Mouse (Mus musculus) stomach, postnatal 0 days (tissue): Measurements from ENCODE around the gene Synpo2l. TPM values are rescaled to one million over a fixed set of nuclear protein-coding genes. Genes with fewer than 3 reads are reported as not detected.
"Not testable (repeated sequence)": the region's sequence is repeated elsewhere in the genome, so short reads cannot be mapped to it uniquely, and the experiment has no call there.

ENCODE experiments used
- ATAC-seq: fragments of 200-750 bp; cut with Nextera tagmentation; 2 replicates; pipeline ENCODE4 v1.8.0; 2017; ENCODE audit not compliant: low FRiP score, low TSS enrichment
- DNase-seq: peaks from one replicate; pipeline ENCODE4 v3.0.0-alpha.2; 2016; ENCODE audit warnings: low spot score
- H3K27ac ChIP-seq: fragments of 300-500 bp; sonication (generic); replicated peaks from 2 replicates; pipeline ENCODE4 v1.5.1; 2014; ENCODE audit warnings: mild to moderate bottlenecking, control low read depth
- H3K27me3 ChIP-seq: fragments of 300-500 bp; sonication (generic); 2 replicates; pipeline ENCODE4 v1.6.1; 2014; ENCODE audit warnings: low read length; ENCODE audit not compliant: control insufficient read depth, insufficient read depth
- H3K36me3 ChIP-seq: fragments of 300-500 bp; sonication (generic); 2 replicates; pipeline ENCODE4 v1.6.1; 2014; ENCODE audit warnings: low read length, mixed read lengths; ENCODE audit not compliant: control insufficient read depth, insufficient read depth
- H3K4me1 ChIP-seq: fragments of 300-500 bp; sonication (generic); replicated peaks from 2 replicates; pipeline ENCODE4 v1.6.1; 2014; ENCODE audit warnings: antibody characterized with exemption; ENCODE audit not compliant: control insufficient read depth, insufficient read depth
- H3K4me2 ChIP-seq: fragments of 300-500 bp; sonication (generic); replicated peaks from 2 replicates; pipeline ENCODE4 v1.6.1; 2014; ENCODE audit warnings: low read depth, mild to moderate bottlenecking, control low read depth, moderate library complexity
- H3K4me3 ChIP-seq: fragments of 300-500 bp; sonication (generic); 2 replicates; pipeline ENCODE4 v1.5.1; 2014; ENCODE audit warnings: low read depth, low read length, control low read depth
- H3K9ac ChIP-seq: fragments of 300-500 bp; sonication (generic); 2 replicates; pipeline ENCODE4 v1.6.1; 2014; ENCODE audit warnings: mild to moderate bottlenecking, low read length, control low read depth, mixed read lengths
- H3K9me3 ChIP-seq: fragments of 300-500 bp; sonication (generic); 2 replicates; pipeline ENCODE4 v1.6.1; 2016; ENCODE audit warnings: low read length; ENCODE audit not compliant: control insufficient read depth
- CTCF ChIP-seq: IDR thresholded peaks from 2 replicates; pipeline ENCODE4 v1.5.1; 2016; ENCODE audit warnings: antibody characterized with exemption, low read depth, mild to moderate bottlenecking, moderate library complexity
- EP300 ChIP-seq: optimal IDR thresholded peaks from 2 replicates; pipeline ENCODE3; 2016; ENCODE audit warnings: antibody characterized with exemption
- WGBS: fragments of 180-500 bp; shearing (Covaris S2); extraction: QIAGEN DNeasy Blood & Tissue Kit; methylation state at CpG from one replicate; pipeline ENCODE4 v1.1.7; 2014; 5-methylcytosine and 5-hydroxymethylcytosine counted together
- polyA plus RNA-seq: library from polyadenylated mRNA; unstranded; fragments of >200 nt; fragmentation: Nextera tagmentation; extraction: Ambion mirVana; gene quantifications from 2 replicates; pipeline ENCODE4 v1.2.1, GENCODE M21; 2015

Synpo2l gene
- polyA plus RNA-seq, 1 experiment from 2014 or later: 0.30 TPM

GRCm38 (mm10) chr14:20641438-20641875, 26.7 kb downstream of the Synpo2l start:
- H3K27me3 ChIP-seq: no peaks in the 10 kb centered on the region
- peak overlapping the region; percentile 96 for H3K27ac ChIP-seq
- no peak for TF ChIP-seq CTCF
- TF ChIP-seq EP300: no peak
- H3K4me1 ChIP-seq: no peaks in the 10 kb centered on the region
- peak overlapping the region; percentile 75 for H3K4me3 ChIP-seq
- 11% methylated on average over 10 of the region's 10 CpGs for WGBS
- peak overlapping the region; percentile 81 for H3K4me2 ChIP-seq
- ATAC-seq: no peak
- no peak for DNase-seq
- peak overlapping the region; percentile 93 for H3K9ac ChIP-seq
- no peaks in the 10 kb centered on the region for H3K9me3 ChIP-seq
- H3K36me3 ChIP-seq: no peaks in the 10 kb centered on the region

- H3K4me2 ChIP-seq: peak within 1 kb of the TSS; percentile 81
- H3K27me3 ChIP-seq: no peaks in the 10 kb centered on the region
- TF ChIP-seq EP300: peak; percentile 97
- TF ChIP-seq CTCF: no peak; the same call in 1 of the 2 replicates
- H3K4me1 ChIP-seq: no peaks in the 10 kb centered on the region
- no peaks in the 10 kb centered on the region for H3K36me3 ChIP-seq
- H3K9ac ChIP-seq: peak within 1 kb of the TSS; percentile 93
- ATAC-seq (peak; percentile 97), DNase-seq (peak; percentile 97)
- H3K4me3 ChIP-seq: peak within 1 kb of the TSS; percentile 75
- peak within 1 kb of the TSS; percentile 96 for H3K27ac ChIP-seq
- WGBS: under 1% methylated on average over 72 of the region's 73 CpGs
- H3K9me3 ChIP-seq: no peaks in the 10 kb centered on the region
These were observed 27.3 kb downstream of the Synpo2l start, which contains the start of gene Usp54 for GRCm38 (mm10) chr14:20640644-20641437. Usp54 (minus strand) TSS chr14:20641063.

- H3K36me3 ChIP-seq: no peaks in the 10 kb centered on the region
These were observed 28.1 kb downstream of the Synpo2l start for GRCm38 (mm10) chr14:20639918-20640619.

GRCm38 (mm10) chr14:20638702-20639101, 29.5 kb downstream of the Synpo2l start:
- H3K36me3 ChIP-seq: no peaks in the 10 kb centered on the region
- 89% methylated on average over 6 of the region's 6 CpGs for WGBS

More at GRCm38 (mm10) chr14:20639918-20640619, 28.1 kb downstream of the Synpo2l start:
- WGBS: 3% methylated on average over 16 of the region's 16 CpGs
- no peaks in the 10 kb centered on the region for H3K27me3 ChIP-seq
- peak overlapping the region; percentile 93 for H3K9ac ChIP-seq
- H3K4me2 ChIP-seq: peak overlapping the region; percentile 81
- peak overlapping the region; percentile 96 for H3K27ac ChIP-seq
- peak overlapping the region; percentile 75 for H3K4me3 ChIP-seq
- no peaks in the 10 kb centered on the region for H3K4me1 ChIP-seq
- no peaks in the 10 kb centered on the region for H3K9me3 ChIP-seq
- TF ChIP-seq EP300 (no peak), CTCF (no peak)
- peak; percentile 64 for ATAC-seq
- DNase-seq: no peak

GRCm38 (mm10) chr14:20637818-20638574, 30.2 kb downstream of the Synpo2l start:
- DNase-seq (no peak), ATAC-seq (no peak)
- 83% methylated on average over 2 of the region's 2 CpGs for WGBS
- no peak overlapping the region for H3K9ac ChIP-seq
- H3K4me3 ChIP-seq: no peak overlapping the region
- no peaks in the 10 kb centered on the region for H3K27me3 ChIP-seq
- no peak for TF ChIP-seq CTCF
- TF ChIP-seq EP300: no peak
- H3K27ac ChIP-seq: no peak overlapping the region
- no peaks in the 10 kb centered on the region for H3K9me3 ChIP-seq
- no peaks in the 10 kb centered on the region for H3K4me1 ChIP-seq
- no peaks in the 10 kb centered on the region for H3K36me3 ChIP-seq
- H3K4me2 ChIP-seq: no peak overlapping the region

More at GRCm38 (mm10) chr14:20638702-20639101, 29.5 kb downstream of the Synpo2l start:
- DNase-seq (no peak), ATAC-seq (no peak)
- TF ChIP-seq EP300 (no peak), CTCF (no peak)
- Histone ChIP-seq H3K9ac (no peak overlapping the region), H3K4me3 (no peak overlapping the region), H3K9me3 (no peaks in the 10 kb centered on the region), H3K4me1 (no peaks in the 10 kb centered on the region), H3K4me2 (no peak overlapping the region), H3K27ac (no peak overlapping the region), H3K27me3 (no peaks in the 10 kb centered on the region)

GRCm38 (mm10) chr14:20636968-20637367, 31.2 kb downstream of the Synpo2l start:
- H3K27ac ChIP-seq, H3K4me1 ChIP-seq, H3K9me3 ChIP-seq, H3K4me3 ChIP-seq, H3K4me2 ChIP-seq, H3K36me3 ChIP-seq, ATAC-seq, H3K27me3 ChIP-seq, H3K9ac ChIP-seq, DNase-seq: not testable (repeated sequence)
- 89% methylated on average over 3 of the region's 3 CpGs for whole genome bisulfite sequencing
